Mouse (Mus musculus): Measurements from ENCODE around the gene Dapk1.

GRCm38 (mm10) chr13:60646791-60647190 lies 45.0 kb downstream of the Dapk1 start:
- TF ChIP-seq CTCF (IDR thresholded peaks at IDR 0.05; ENCODE audit: low read depth) (no peak), EP300 (IDR thresholded peaks at IDR 0.05; ENCODE audit: low read depth) (no peak)

Data from heart, postnatal 0 days (tissue).